Mouse (Mus musculus): ENCODE data around the gene Iqcf1.

GRCm38 (mm10) chr9:106475046-106475445 lies 24.7 kb upstream of the Iqcf1 start:
- TF ChIP-seq CTCF (IDR thresholded peaks at IDR 0.05; ENCODE audit: extremely low read depth, insufficient read depth, low read length), result no peak
- TF ChIP-seq POLR2A (IDR thresholded peaks at IDR 0.05; ENCODE audit: extremely low read depth, insufficient read depth, low read length), result no peak
